Mouse (Mus musculus): ENCODE measurements around the gene Col5a1. TPM values are rescaled to one million over a fixed set of nuclear protein-coding genes. Genes with fewer than 3 reads are reported as not detected.

Gene Col5a1
- polyA plus RNA-seq, 1 experiment from 2014 or later = 259 TPM

DNA sequence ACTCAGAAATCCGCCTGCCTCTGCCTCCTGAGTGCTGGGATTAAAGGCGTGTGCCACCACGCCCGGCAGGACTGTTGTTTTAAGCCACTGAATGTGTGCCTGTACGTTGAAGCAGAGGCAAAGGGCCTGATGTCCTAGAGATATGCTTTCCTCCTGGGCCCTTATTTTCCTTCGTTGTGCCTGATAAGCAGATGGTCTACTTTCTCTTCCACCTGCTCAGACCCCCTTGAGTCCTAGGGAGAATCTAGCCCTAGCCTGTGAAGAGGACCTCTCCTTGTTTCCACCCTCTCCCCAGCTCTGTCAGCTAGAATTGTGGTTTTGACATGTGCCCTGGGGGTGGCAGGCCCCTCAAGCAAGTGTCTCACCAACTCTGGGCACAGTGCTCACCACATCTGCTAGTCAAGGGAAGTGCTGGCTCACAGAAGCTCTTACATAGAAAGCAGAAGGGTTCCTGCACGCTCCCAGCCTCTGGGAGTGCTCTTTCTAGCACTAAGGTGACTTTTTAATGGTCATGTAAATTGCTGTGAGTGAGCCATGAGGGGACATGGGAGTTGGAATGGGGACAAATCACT, 189.5 kb downstream of the Col5a1 start:
- Histone ChIP-seq H3K9ac (no peak overlapping the region), H3K4me1 (no peaks in the 10 kb centered on the region), H3K27me3 (no peaks in the 10 kb centered on the region), H3K9me3 (no peaks in the 10 kb centered on the region), H3K4me2 (no peak overlapping the region), H3K36me3 (no peaks in the 10 kb centered on the region), H3K27ac (no peak overlapping the region), H3K4me3 (no peak overlapping the region)
- WGBS = 78% methylated on average over 7 of the region's 7 CpGs
- no peak for ATAC-seq (ENCODE audit: insufficient number of reproducible peaks, low FRiP score, low TSS enrichment, low read depth)

DNA sequence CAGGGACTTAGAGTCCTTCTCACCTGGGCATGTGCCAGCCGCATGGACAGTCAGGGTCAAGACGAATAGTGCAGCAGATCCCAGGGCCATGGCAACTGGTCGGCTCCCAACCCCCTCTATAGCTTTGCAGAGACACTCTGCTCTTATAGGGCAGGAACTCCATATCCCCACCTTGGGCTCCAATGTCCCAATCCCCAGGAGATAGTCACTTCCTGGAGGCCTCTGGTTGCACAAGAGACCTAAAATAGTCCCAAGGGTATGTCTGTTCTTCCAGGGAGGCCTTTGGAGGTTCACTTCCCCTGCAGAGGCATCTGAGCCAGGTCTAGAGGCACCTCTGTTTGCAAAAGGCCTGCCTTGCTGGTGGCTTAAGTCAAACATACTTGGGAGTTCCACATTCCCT, 198.5 kb downstream of the Col5a1 start, which contains the start of gene Fcnb:
Fcnb (minus strand) TSS at position 118 of the 400 bp plus-strand sequence.
- no peak within 1 kb of the TSS for H3K9ac ChIP-seq
- no peaks in the 10 kb centered on the region for H3K9me3 ChIP-seq
- no peaks in the 10 kb centered on the region for H3K36me3 ChIP-seq
- no peak for ATAC-seq (ENCODE audit: insufficient number of reproducible peaks, low FRiP score, low TSS enrichment, low read depth)
- no peak within 1 kb of the TSS for H3K4me3 ChIP-seq
- no peak within 1 kb of the TSS for H3K4me2 ChIP-seq
- H3K27me3 ChIP-seq = no peaks in the 10 kb centered on the region
- no peak within 1 kb of the TSS for H3K27ac ChIP-seq
- no peaks in the 10 kb centered on the region for H3K4me1 ChIP-seq
- 87% methylated on average over 3 of the region's 3 CpGs for WGBS

DNA sequence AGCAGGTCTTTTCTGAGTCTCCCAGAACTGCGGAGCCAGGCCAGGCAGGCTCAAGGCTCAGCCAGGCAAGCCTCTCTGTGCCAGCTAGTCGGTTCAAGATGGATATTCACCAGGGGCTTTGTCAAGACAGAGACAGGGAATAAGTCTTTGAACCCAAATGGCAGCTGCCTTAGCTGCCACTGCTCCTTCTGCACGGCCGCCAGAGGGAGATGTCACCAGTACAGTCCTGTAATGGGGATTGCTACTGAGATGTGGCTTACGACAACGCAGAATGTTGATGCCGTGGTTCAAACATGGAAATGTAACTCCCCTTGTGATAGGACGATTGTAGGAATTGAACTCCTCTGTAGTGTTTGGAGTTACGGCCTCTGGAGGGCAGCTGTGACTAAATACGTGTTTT, 199.9 kb downstream of the Col5a1 start:
- H3K9ac ChIP-seq = no peak overlapping the region
- H3K4me1 ChIP-seq = no peaks in the 10 kb centered on the region
- H3K4me3 ChIP-seq = no peak overlapping the region
- no peaks in the 10 kb centered on the region for H3K36me3 ChIP-seq
- no peak overlapping the region for H3K4me2 ChIP-seq
- no peaks in the 10 kb centered on the region for H3K27me3 ChIP-seq
- H3K27ac ChIP-seq = no peak overlapping the region
- 73% methylated on average over 10 of the region's 10 CpGs for WGBS
- no peaks in the 10 kb centered on the region for H3K9me3 ChIP-seq
- ATAC-seq (ENCODE audit: insufficient number of reproducible peaks, low FRiP score, low TSS enrichment, low read depth) = no peak

DNA sequence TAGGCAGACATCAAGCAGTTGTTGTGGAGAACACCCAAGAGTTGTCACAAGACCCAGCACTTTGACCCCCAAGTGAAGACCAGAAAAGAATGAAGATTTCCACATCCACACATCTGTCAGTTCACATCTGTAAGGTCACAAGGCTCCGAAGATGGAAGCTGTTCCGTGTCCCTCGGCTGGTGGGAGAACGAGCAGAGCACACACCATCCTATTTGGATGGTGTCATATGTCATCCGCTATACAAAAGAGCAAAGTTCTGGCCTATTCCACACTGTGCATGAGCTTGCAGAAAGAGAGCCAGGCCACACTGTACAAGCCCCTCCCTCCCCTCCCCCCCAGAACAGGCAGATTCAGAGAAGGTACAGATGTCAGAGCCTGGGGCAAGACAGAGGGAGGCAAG, 202.9 kb downstream of the Col5a1 start:
- no peaks in the 10 kb centered on the region for H3K4me1 ChIP-seq
- no peak overlapping the region for H3K27ac ChIP-seq
- no peaks in the 10 kb centered on the region for H3K36me3 ChIP-seq
- no peak for ATAC-seq (ENCODE audit: insufficient number of reproducible peaks, low FRiP score, low TSS enrichment, low read depth)
- H3K4me2 ChIP-seq = no peak overlapping the region
- H3K4me3 ChIP-seq = no peak overlapping the region
- WGBS = 35% methylated on average over 5 of the region's 5 CpGs
- no peaks in the 10 kb centered on the region for H3K27me3 ChIP-seq
- H3K9me3 ChIP-seq = no peaks in the 10 kb centered on the region
- H3K9ac ChIP-seq = no peak overlapping the region

Other genes with a start within 250 kb of the Col5a1 start
- 19.4 and 19.7 TPM in 2 replicates for gene Rxra, start 210.0 kb upstream of the Col5a1 start, polyA plus RNA-seq (2015; fragmentation: Nextera tagmentation; extraction: Ambion mirVana)
- gene Fcnb, start 198.5 kb downstream of the Col5a1 start, polyA plus RNA-seq (2015; fragmentation: Nextera tagmentation; extraction: Ambion mirVana) = 0.37 and 0.45 TPM in 2 replicates

Measured in limb, embryonic 15.5 days (tissue).